Mouse (Mus musculus) adipocyte (in vitro differentiated cells): ENCODE data around the gene Wdr46.

Experiments
- DNase-seq: peaks from one replicate; pipeline ENCODE4 v3.0.0-alpha.2; 2016; ENCODE audit warnings: low spot score

Gene Wdr46

GRCm38 (mm10) chr17:33952879-33953278 is 12.4 kb downstream of the Wdr46 start:
- no peak for DNase-seq

GRCm38 (mm10) chr17:33953310-33953709 is 12.8 kb downstream of the Wdr46 start:
- no peak for DNase-seq

GRCm38 (mm10) chr17:33953961-33954565 is 13.6 kb downstream of the Wdr46 start:
- no peak for DNase-seq

- peak; percentile 62 for DNase-seq
Observed at GRCm38 (mm10) chr17:33954646-33955554, 14.4 kb downstream of the Wdr46 start.

GRCm38 (mm10) chr17:33955555-33956214 is 15.2 kb downstream of the Wdr46 start, which contains the start of the genes Vps52 and Rps18:
Vps52 (plus strand) TSS chr17:33955812.
Rps18 (minus strand) TSS chr17:33956001.
- DNase-seq = peak; percentile 97

GRCm38 (mm10) chr17:33956336-33956735 is 15.9 kb downstream of the Wdr46 start:
- DNase-seq = no peak

GRCm38 (mm10) chr17:33957493-33957892 is 17.0 kb downstream of the Wdr46 start:
- DNase-seq = no peak

- DNase-seq = no peak
Observed at GRCm38 (mm10) chr17:33958451-33958850, 18.0 kb downstream of the Wdr46 start.

- no peak for DNase-seq
Observed at GRCm38 (mm10) chr17:33959135-33959534, 18.7 kb downstream of the Wdr46 start.

- DNase-seq = no peak
Observed at GRCm38 (mm10) chr17:33959948-33960347, 19.5 kb downstream of the Wdr46 start.

- DNase-seq = no peak
Observed at GRCm38 (mm10) chr17:33962876-33963275, 22.4 kb downstream of the Wdr46 start.

- no peak for DNase-seq
Observed at GRCm38 (mm10) chr17:33965082-33965845, 24.8 kb downstream of the Wdr46 start.

GRCm38 (mm10) chr17:33965846-33966550 is 25.5 kb downstream of the Wdr46 start:
- no peak for DNase-seq

- DNase-seq = peak; percentile 90
Observed at GRCm38 (mm10) chr17:33968489-33968888, 28.0 kb downstream of the Wdr46 start.

GRCm38 (mm10) chr17:33968927-33969326 is 28.5 kb downstream of the Wdr46 start:
- DNase-seq = peak; percentile 80

- DNase-seq = no peak
Observed at GRCm38 (mm10) chr17:33969394-33969793, 28.9 kb downstream of the Wdr46 start.

GRCm38 (mm10) chr17:33972691-33973090 is 32.2 kb downstream of the Wdr46 start:
- peak; percentile 71 for DNase-seq

GRCm38 (mm10) chr17:33973572-33973971 is 33.1 kb downstream of the Wdr46 start:
- DNase-seq = no peak

GRCm38 (mm10) chr17:33977861-33978557 is 37.5 kb downstream of the Wdr46 start:
- no peak for DNase-seq

GRCm38 (mm10) chr17:33978631-33979031 is 38.2 kb downstream of the Wdr46 start:
- no peak for DNase-seq
